1 mouse cellular context compared by ENCODE assay signal in genomic region chr17:47449432-47449831, GRCm38 (mm10).
TF ChIP-seq lines count a peak whose summit lies in the region.

No protein-coding gene starts in this region.

TF ChIP-seq in CH12.LX, 34 proteins besides CTCF, POLR2A, EP300 and RAD21:
- TF ChIP-seq PAX5 (IDR thresholded peaks at IDR 0.05; ENCODE audit: low read length) (no peak), TCF12 (IDR thresholded peaks at IDR 0.05; ENCODE audit: low read depth, low read length) (peak; percentile 40; the same call in 1 of the 2 replicates), ELF1 (IDR thresholded peaks at IDR 0.05; ENCODE audit: low read depth, low read length) (no peak), JUN (IDR thresholded peaks at IDR 0.05; ENCODE audit: insufficient read depth, low read depth, low read length) (peak; percentile 15; the same call in 1 of the 2 replicates), MXI1 (IDR thresholded peaks at IDR 0.05; ENCODE audit: low read depth, low read length) (no peak)
TF ChIP-seq in CH12.LX: peak in this region for 2.
